Mouse (Mus musculus) forebrain, embryonic 15.5 days (tissue): ENCODE results near the gene Thumpd2. TPM values are rescaled to one million over a fixed set of nuclear protein-coding genes. Genes with fewer than 3 reads are reported as not detected.
A peak's percentile ranks its signal among the peaks of the same experiment; 100 is the strongest.

Experiments
- ATAC-seq: fragments of 200-750 bp; cut with Nextera tagmentation; replicated peaks from 2 replicates; pipeline ENCODE4 v1.8.0; 2017; ENCODE audit warnings: mild to moderate bottlenecking, moderate TSS enrichment, moderate library complexity
- H3K27ac ChIP-seq: fragments of 300-500 bp; sonication (generic); replicated peaks from 2 replicates; pipeline ENCODE4 v1.5.1; 2015; ENCODE audit warnings: mild to moderate bottlenecking, inconsistent platforms
- H3K27me3 ChIP-seq: fragments of 300-500 bp; sonication (generic); 2 replicates; pipeline ENCODE4 v1.6.1; 2015; ENCODE audit warnings: inconsistent platforms
- H3K36me3 ChIP-seq: fragments of 300-500 bp; sonication (generic); 2 replicates; pipeline ENCODE4 v1.6.1; 2015; ENCODE audit warnings: mild to moderate bottlenecking, inconsistent platforms
- H3K4me1 ChIP-seq: fragments of 300-500 bp; sonication (generic); 2 replicates; pipeline ENCODE4 v1.6.1; 2015; ENCODE audit warnings: inconsistent platforms
- H3K4me2 ChIP-seq: fragments of 300-500 bp; sonication (generic); replicated peaks from 2 replicates; pipeline ENCODE4 v1.6.1; 2015; ENCODE audit warnings: mild to moderate bottlenecking, inconsistent platforms
- H3K4me3 ChIP-seq: fragments of 300-500 bp; sonication (generic); 2 replicates; pipeline ENCODE4 v1.5.1; 2015; ENCODE audit warnings: mild to moderate bottlenecking, inconsistent platforms
- H3K9ac ChIP-seq: fragments of 300-500 bp; sonication (generic); replicated peaks from 2 replicates; pipeline ENCODE4 v1.6.1; 2015; ENCODE audit warnings: mild to moderate bottlenecking, inconsistent platforms
- H3K9me3 ChIP-seq: fragments of 300-500 bp; sonication (generic); 2 replicates; pipeline ENCODE4 v1.6.1; 2016; ENCODE audit warnings: inconsistent platforms
- WGBS: fragments of 180-500 bp; shearing (Covaris S2); methylation state at CpG from one replicate; pipeline ENCODE4 v1.1.7; 2015; ENCODE audit warnings: mixed read lengths; 5-methylcytosine and 5-hydroxymethylcytosine counted together
- polyA plus RNA-seq: library from polyadenylated mRNA; unstranded; fragments of >200 nt; fragmentation: Nextera tagmentation; extraction: Ambion mirVana; gene quantifications from 2 replicates; pipeline ENCODE4 v1.2.1, GENCODE M21; 2015

The Thumpd2 gene
- 11.4 TPM in 2 replicates for polyA plus RNA-seq

- peak; percentile 95 for ATAC-seq
- Histone ChIP-seq H3K4me3 (peak within 1 kb of the TSS; percentile 97), H3K27ac (peak within 1 kb of the TSS; percentile 61), H3K9ac (peak within 1 kb of the TSS; percentile 97), H3K36me3 (no peaks in the 10 kb centered on the region), H3K4me1 (peaks cover 4% of the 10 kb centered on the region; the same call in 1 of the 2 replicates), H3K9me3 (no peaks in the 10 kb centered on the region), H3K27me3 (no peaks in the 10 kb centered on the region), H3K4me2 (peak within 1 kb of the TSS; percentile 61)
- under 1% methylated on average over 29 of the region's 29 CpGs for WGBS
Measured at GRCm38 (mm10) chr17:81064979-81065311, at the start of gene Thumpd2. Gene Thumpd2, minus strand, starts transcription at chr17:81065082.

GRCm38 (mm10) chr17:81104237-81104636 lies 39.4 kb upstream of the Thumpd2 start:
- H3K36me3 ChIP-seq: no peaks in the 10 kb centered on the region
- ATAC-seq: no peak
- H3K27ac ChIP-seq: no peak overlapping the region
- no peak overlapping the region for H3K4me3 ChIP-seq
- no peaks in the 10 kb centered on the region for H3K9me3 ChIP-seq
- no peak overlapping the region for H3K9ac ChIP-seq
- 88% methylated on average over 2 of the region's 2 CpGs for WGBS
- H3K4me1 ChIP-seq: no peaks in the 10 kb centered on the region
- no peak overlapping the region for H3K4me2 ChIP-seq
- no peaks in the 10 kb centered on the region for H3K27me3 ChIP-seq

GRCm38 (mm10) chr17:81102866-81103265 lies 38.0 kb upstream of the Thumpd2 start:
- Histone ChIP-seq H3K4me2 (no peak overlapping the region), H3K9ac (no peak overlapping the region), H3K4me3 (no peak overlapping the region), H3K9me3 (no peaks in the 10 kb centered on the region), H3K27ac (no peak overlapping the region), H3K27me3 (no peaks in the 10 kb centered on the region), H3K36me3 (no peaks in the 10 kb centered on the region), H3K4me1 (no peaks in the 10 kb centered on the region)
- no peak for ATAC-seq
- 73% methylated on average over 8 of the region's 8 CpGs for WGBS

GRCm38 (mm10) chr17:81098444-81098843 lies 33.6 kb upstream of the Thumpd2 start:
- Histone ChIP-seq H3K27ac (no peak overlapping the region), H3K27me3 (no peaks in the 10 kb centered on the region), H3K36me3 (no peaks in the 10 kb centered on the region), H3K4me1 (0 out of 2 replicates have a peak, but pooled peaks cover 3% of the 10 kb centered on the region), H3K4me2 (no peak overlapping the region), H3K9me3 (no peaks in the 10 kb centered on the region), H3K4me3 (no peak overlapping the region), H3K9ac (no peak overlapping the region)
- no peak for ATAC-seq

- no peaks in the 10 kb centered on the region for H3K36me3 ChIP-seq
- 0 out of 2 replicates have a peak, but pooled peaks cover 3% of the 10 kb centered on the region for H3K4me1 ChIP-seq
- WGBS: 68% methylated on average over 2 of the region's 2 CpGs
- H3K27me3 ChIP-seq: no peaks in the 10 kb centered on the region
- no peak overlapping the region for H3K9ac ChIP-seq
- H3K4me3 ChIP-seq: no peak overlapping the region
- no peaks in the 10 kb centered on the region for H3K9me3 ChIP-seq
- no peak overlapping the region for H3K27ac ChIP-seq
- peak; percentile 41; the same call in 1 of the 2 replicates for ATAC-seq
- H3K4me2 ChIP-seq: no peak overlapping the region
Measured at GRCm38 (mm10) chr17:81096490-81096889, 31.6 kb upstream of the Thumpd2 start.

- H3K4me1 ChIP-seq: 0 out of 2 replicates have a peak, but pooled peaks cover 3% of the 10 kb centered on the region
- WGBS: 89% methylated on average over 5 of the region's 5 CpGs
- no peak for ATAC-seq
- no peaks in the 10 kb centered on the region for H3K27me3 ChIP-seq
- H3K27ac ChIP-seq: no peak overlapping the region
- H3K36me3 ChIP-seq: no peaks in the 10 kb centered on the region
- no peaks in the 10 kb centered on the region for H3K9me3 ChIP-seq
- no peak overlapping the region for H3K4me3 ChIP-seq
- H3K4me2 ChIP-seq: no peak overlapping the region
- no peak overlapping the region for H3K9ac ChIP-seq
Measured at GRCm38 (mm10) chr17:81092794-81093193, 27.9 kb upstream of the Thumpd2 start.

- Histone ChIP-seq H3K9me3 (no peaks in the 10 kb centered on the region), H3K9ac (no peak overlapping the region), H3K4me1 (no peaks in the 10 kb centered on the region), H3K4me2 (no peak overlapping the region), H3K27me3 (no peaks in the 10 kb centered on the region), H3K36me3 (no peaks in the 10 kb centered on the region), H3K27ac (0 out of 2 replicates have a peak overlapping the region, but pooled peaks have one; percentile 35), H3K4me3 (no peak overlapping the region)
- WGBS: 69% methylated on average over 3 of the region's 3 CpGs
- ATAC-seq: no peak
Measured at GRCm38 (mm10) chr17:81088866-81089265, 24.0 kb upstream of the Thumpd2 start.

GRCm38 (mm10) chr17:81087735-81088134 lies 22.9 kb upstream of the Thumpd2 start:
- WGBS: 82% methylated on average over 4 of the region's 4 CpGs
- Histone ChIP-seq H3K36me3 (no peaks in the 10 kb centered on the region), H3K4me3 (no peak overlapping the region)

GRCm38 (mm10) chr17:81064279-81064978 lies 453 bp downstream of the Thumpd2 start:
- peak overlapping the region; percentile 61 for H3K4me2 ChIP-seq
- WGBS: 13% methylated on average over 28 of the region's 28 CpGs
- H3K4me3 ChIP-seq: peak overlapping the region; percentile 97
- peak overlapping the region; percentile 97 for H3K9ac ChIP-seq
- H3K4me1 ChIP-seq: peaks cover 4% of the 10 kb centered on the region; the same call in 1 of the 2 replicates
- no peaks in the 10 kb centered on the region for H3K36me3 ChIP-seq
- H3K27me3 ChIP-seq: no peaks in the 10 kb centered on the region
- H3K27ac ChIP-seq: peak overlapping the region; percentile 61
- peak; percentile 88 for ATAC-seq
- H3K9me3 ChIP-seq: no peaks in the 10 kb centered on the region

More at GRCm38 (mm10) chr17:81087735-81088134, 22.9 kb upstream of the Thumpd2 start:
- H3K9me3 ChIP-seq: no peaks in the 10 kb centered on the region
- H3K4me1 ChIP-seq: no peaks in the 10 kb centered on the region
- no peak overlapping the region for H3K4me2 ChIP-seq
- no peak overlapping the region for H3K27ac ChIP-seq
- no peak for ATAC-seq
- H3K27me3 ChIP-seq: no peaks in the 10 kb centered on the region
- H3K9ac ChIP-seq: no peak overlapping the region

- ATAC-seq: no peak
- no peak overlapping the region for H3K9ac ChIP-seq
- H3K9me3 ChIP-seq: no peaks in the 10 kb centered on the region
- H3K27me3 ChIP-seq: no peaks in the 10 kb centered on the region
- H3K27ac ChIP-seq: no peak overlapping the region
- H3K4me2 ChIP-seq: no peak overlapping the region
- H3K4me3 ChIP-seq: no peak overlapping the region
- peaks cover 4% of the 10 kb centered on the region; the same call in 1 of the 2 replicates for H3K4me1 ChIP-seq
- H3K36me3 ChIP-seq: no peaks in the 10 kb centered on the region
- 96% methylated on average over 3 of the region's 3 CpGs for WGBS
Measured at GRCm38 (mm10) chr17:81063346-81063745, 1.5 kb downstream of the Thumpd2 start.

- H3K27me3 ChIP-seq: no peaks in the 10 kb centered on the region
- 82% methylated on average over 6 of the region's 6 CpGs for WGBS
- no peak for ATAC-seq
- no peaks in the 10 kb centered on the region for H3K9me3 ChIP-seq
- H3K4me3 ChIP-seq: no peak overlapping the region
- no peak overlapping the region for H3K9ac ChIP-seq
- no peaks in the 10 kb centered on the region for H3K36me3 ChIP-seq
- no peak overlapping the region for H3K27ac ChIP-seq
- H3K4me1 ChIP-seq: peaks cover 4% of the 10 kb centered on the region; the same call in 1 of the 2 replicates
- H3K4me2 ChIP-seq: no peak overlapping the region
Measured at GRCm38 (mm10) chr17:81062349-81062871, 2.5 kb downstream of the Thumpd2 start.

- H3K4me2 ChIP-seq: no peak overlapping the region
- no peaks in the 10 kb centered on the region for H3K4me1 ChIP-seq
- ATAC-seq: no peak
- H3K36me3 ChIP-seq: peaks cover 6% of the 10 kb centered on the region
- no peaks in the 10 kb centered on the region for H3K27me3 ChIP-seq
- no peak overlapping the region for H3K27ac ChIP-seq
- H3K9ac ChIP-seq: no peak overlapping the region
- no peaks in the 10 kb centered on the region for H3K9me3 ChIP-seq
- WGBS: 83% methylated on average over 8 of the region's 8 CpGs
- no peak overlapping the region for H3K4me3 ChIP-seq
Measured at GRCm38 (mm10) chr17:81056796-81057381, 8.0 kb downstream of the Thumpd2 start.
